37 mouse cellular contexts compared by ENCODE assay signal in genomic region chr10:13209061-13209460, GRCm38 (mm10). TPM values are rescaled to one million over a fixed set of nuclear protein-coding genes. Genes with fewer than 3 reads are reported as not detected.
DNase-seq lines count a peak whose midpoint lies in the region; ATAC-seq lines count a peak whose summit lies in the region.
"Had no signal": no experiment of that assay in that cellular context is flagged by ENCODE, and none has a peak within 500 bp of the region (broad histone marks: within the 10 kb centered on the region; RNA-seq: fewer than 3 reads in every experiment).

No protein-coding gene starts in this region.

- 86% methylated on average over 4 of the region's 4 CpGs for WGBS in limb, embryonic 13.5 days
- 89% methylated on average over 4 of the region's 4 CpGs for WGBS in limb, embryonic 10.5 days
- WGBS in lung, embryonic 16.5 days: 76% methylated on average over 4 of the region's 4 CpGs
- WGBS in embryonic facial prominence, embryonic 15.5 days: 68% methylated on average over 4 of the region's 4 CpGs

- intact Hi-C loops in left cerebral cortex, postnatal 14 days (cut with DNase I): no loop called here

- H3K9ac ChIP-seq in limb, embryonic 13.5 days: no peak overlapping the region
- H3K9ac ChIP-seq in lung, embryonic 16.5 days (ENCODE audit: low read length): no peak overlapping the region
- H3K9ac ChIP-seq in embryonic facial prominence, embryonic 15.5 days: no peak overlapping the region
- H3K9ac ChIP-seq: limb, embryonic 15.5 days; liver, postnatal 0 days had no signal

- peak overlapping the region; percentile 22; the same call in 1 of the 2 replicates for H3K27ac ChIP-seq in limb, embryonic 13.5 days
- no peak overlapping the region for H3K27ac ChIP-seq in limb, embryonic 10.5 days
- H3K27ac ChIP-seq in lung, embryonic 16.5 days (ENCODE audit: low read length): peak overlapping the region; percentile 56; the same call in 1 of the 2 replicates
- 0 out of 2 replicates have a peak overlapping the region, but pooled peaks have one; percentile 36 for H3K27ac ChIP-seq in embryonic facial prominence, embryonic 15.5 days (replicated peaks)
- H3K27ac ChIP-seq: limb, embryonic 15.5 days had no signal

- no peak for ATAC-seq in limb, embryonic 13.5 days (ENCODE audit: low FRiP score, low read depth)
- ATAC-seq in lung, embryonic 16.5 days (ENCODE audit: low read depth): no peak
- no peak for ATAC-seq in embryonic facial prominence, embryonic 15.5 days (ENCODE audit: insufficient number of reproducible peaks, low FRiP score, low TSS enrichment, low read depth)
- ATAC-seq: hindbrain, embryonic 16.5 days; liver, postnatal 0 days; Patski had no signal

- H3K4me1 ChIP-seq in limb, embryonic 13.5 days: peaks cover 10% of the 10 kb centered on the region; the same call in 1 of the 2 replicates
- 0 out of 2 replicates have a peak, but pooled peaks cover 3% of the 10 kb centered on the region for H3K4me1 ChIP-seq in limb, embryonic 10.5 days
- peaks cover 18% of the 10 kb centered on the region for H3K4me1 ChIP-seq in lung, embryonic 16.5 days (replicated peaks; ENCODE audit: control insufficient read depth, insufficient read depth, low read length)
- H3K4me1 ChIP-seq in embryonic facial prominence, embryonic 15.5 days: peaks cover 11% of the 10 kb centered on the region

- peaks cover 4% of the 10 kb centered on the region; the same call in 1 of the 2 replicates for H3K36me3 ChIP-seq in limb, embryonic 13.5 days
- H3K36me3 ChIP-seq in limb, embryonic 10.5 days: peaks cover 5% of the 10 kb centered on the region; the same call in 1 of the 2 replicates
- H3K36me3 ChIP-seq in lung, embryonic 16.5 days (ENCODE audit: control insufficient read depth, insufficient read depth, low read length): no peaks in the 10 kb centered on the region
- H3K36me3 ChIP-seq in embryonic facial prominence, embryonic 15.5 days: no peaks in the 10 kb centered on the region

- no peak overlapping the region for H3K4me2 ChIP-seq in limb, embryonic 13.5 days (replicated peaks)
- H3K4me2 ChIP-seq in lung, embryonic 16.5 days (ENCODE audit: low read depth, low read length): no peak overlapping the region
- no peak overlapping the region for H3K4me2 ChIP-seq in embryonic facial prominence, embryonic 15.5 days (replicated peaks)
- H3K4me2 ChIP-seq: limb, embryonic 15.5 days had no signal

- H3K4me3 ChIP-seq in limb, embryonic 13.5 days: no peak overlapping the region
- H3K4me3 ChIP-seq in limb, embryonic 10.5 days: no peak overlapping the region
- no peak overlapping the region for H3K4me3 ChIP-seq in lung, embryonic 16.5 days (ENCODE audit: low read length)
- H3K4me3 ChIP-seq in embryonic facial prominence, embryonic 15.5 days (replicated peaks): no peak overlapping the region
- H3K4me3 ChIP-seq: erythroblast, embryonic 14.5 days; limb, embryonic 15.5 days; megakaryocyte, embryonic 14.5 days had no signal

- DNase-seq in heart, adult 11 months: peak; percentile 76
- DNase-seq in heart, adult 9 months (ENCODE audit: low spot score in 2 of 2): no peak
- no peak for DNase-seq in limb, embryonic 10.5 days (ENCODE audit: low spot score)
- DNase-seq in lung, postnatal 4 days: no peak
- DNase-seq in left cerebral cortex, postnatal 14 days (ENCODE audit: low spot score in 2 of 2): no peak
- DNase-seq: adrenal gland, postnatal 10 days; cerebellum, adult 8-10 months; cerebellum, postnatal 25 days; gastrocnemius, postnatal 14 days; heart, postnatal 14 days; kidney, adult 9 months; kidney, postnatal 14 days; layer of hippocampus, adult 9-11 months; liver, postnatal 0 days; midbrain, embryonic 14.5 days; right cerebral cortex, postnatal 25 days; thymus, postnatal 4 days had no signal

- H3K27me3 ChIP-seq in limb, embryonic 13.5 days: no peaks in the 10 kb centered on the region
- H3K27me3 ChIP-seq in limb, embryonic 10.5 days (ENCODE audit: low read depth, poor library complexity, severe bottlenecking): no peaks in the 10 kb centered on the region
- no peaks in the 10 kb centered on the region for H3K27me3 ChIP-seq in lung, embryonic 16.5 days (ENCODE audit: control insufficient read depth, insufficient read depth, low read depth, low read length)
- H3K27me3 ChIP-seq in embryonic facial prominence, embryonic 15.5 days: no peaks in the 10 kb centered on the region
- H3K27me3 ChIP-seq: limb, embryonic 15.5 days; Patski had no signal

- no peaks in the 10 kb centered on the region for H3K9me3 ChIP-seq in limb, embryonic 13.5 days
- no peaks in the 10 kb centered on the region for H3K9me3 ChIP-seq in limb, embryonic 10.5 days (replicated peaks)
- no peaks in the 10 kb centered on the region for H3K9me3 ChIP-seq in lung, embryonic 16.5 days (ENCODE audit: control insufficient read depth, low read length)
- H3K9me3 ChIP-seq in embryonic facial prominence, embryonic 15.5 days (replicated peaks): no peaks in the 10 kb centered on the region
- H3K9me3 ChIP-seq: limb, embryonic 15.5 days; megakaryocyte, embryonic 14.5 days had no signal

RNA-seq across cellular contexts. Expression of gene Ltv1, which starts 16.1 kb away (rescaled TPM):
- 65.7 and 73.4 TPM in 2 replicates for polyA plus RNA-seq in limb, embryonic 13.5 days (2015; fragmentation: Nextera tagmentation; extraction: Ambion mirVana)
- polyA plus RNA-seq in limb, embryonic 10.5 days (2016; fragmentation: Nextera tagmentation; extraction: Ambion mirVana): 65.3 and 68.0 TPM in 2 replicates
- polyA plus RNA-seq in lung, embryonic 16.5 days (2015; fragmentation: Nextera tagmentation; extraction: Ambion mirVana): 54.9 and 63.4 TPM in 2 replicates
- 69.2 and 70.2 TPM in 2 replicates for polyA plus RNA-seq in embryonic facial prominence, embryonic 15.5 days (2015; fragmentation: Nextera tagmentation; extraction: Ambion mirVana)
- total RNA-seq in left cerebral cortex, postnatal 14 days (2021): 10 to 100 TPM; 17.9 to 25.7 TPM

RNA-seq across cellular contexts. Expression of gene Zc2hc1b, which starts 31.2 kb away (rescaled TPM):
- polyA plus RNA-seq in limb, embryonic 13.5 days (2015; fragmentation: Nextera tagmentation; extraction: Ambion mirVana): not detected in 2 replicates
- not detected in 2 replicates for polyA plus RNA-seq in limb, embryonic 10.5 days (2016; fragmentation: Nextera tagmentation; extraction: Ambion mirVana)
- polyA plus RNA-seq in lung, embryonic 16.5 days (2015; fragmentation: Nextera tagmentation; extraction: Ambion mirVana): not detected in 2 replicates
- not detected in 2 replicates for polyA plus RNA-seq in embryonic facial prominence, embryonic 15.5 days (2015; fragmentation: Nextera tagmentation; extraction: Ambion mirVana)
- not detected for total RNA-seq in left cerebral cortex, postnatal 14 days (2021)
- total RNA-seq: adrenal gland, postnatal 10 days; gastrocnemius, postnatal 14 days; granulocyte monocyte progenitor cell, adult 5-6 weeks; heart, postnatal 14 days; left cerebral cortex, adult 18-20 months; left cerebral cortex, postnatal 25 days; MEL; monocyte, adult 5-6 weeks; neutrophil, adult 5-6 weeks had no signal
- polyA plus RNA-seq: embryonic facial prominence, embryonic 11.5 days; erythroblast, embryonic 14.5 days; forebrain, embryonic 11.5 days; heart, embryonic 14.5 days; hindbrain, embryonic 11.5 days; hindbrain, embryonic 16.5 days; intestine, embryonic 14.5 days; limb, embryonic 15.5 days; liver, postnatal 0 days; midbrain, embryonic 14.5 days; Patski; thymus, postnatal 0 days had no signal
